Mouse (Mus musculus): ENCODE results near the gene Plau. TPM values are rescaled to one million over a fixed set of nuclear protein-coding genes. Genes with fewer than 3 reads are reported as not detected.

The Plau gene
- polyA plus RNA-seq, 1 experiment: 0.73 TPM

- TF ChIP-seq POLR2A (IDR thresholded peaks at IDR 0.05; ENCODE audit: control insufficient read depth, low read depth, low read length): no peak
- H3K4me3 ChIP-seq (ENCODE audit: control insufficient read depth, low read depth, low read length): no peak overlapping the region
- H3K27ac ChIP-seq (ENCODE audit: control insufficient read depth, insufficient read depth, low read depth, low read length): no peak overlapping the region
- no peaks in the 10 kb centered on the region for H3K27me3 ChIP-seq (ENCODE audit: control insufficient read depth, insufficient read depth, low read length)
- no peaks in the 10 kb centered on the region; the same call in 1 of the 2 replicates for H3K4me1 ChIP-seq (ENCODE audit: control insufficient read depth, insufficient read depth, low read length)
- H3K36me3 ChIP-seq (ENCODE audit: control insufficient read depth, insufficient read depth, low read length): no peaks in the 10 kb centered on the region
Measured at GRCm38 (mm10) chr14:20809349-20809748, 27.1 kb upstream of the Plau start.

GRCm38 (mm10) chr14:20809820-20810219 is 26.6 kb upstream of the Plau start:
- TF ChIP-seq CTCF (IDR thresholded peaks at IDR 0.05; ENCODE audit: control insufficient read depth, insufficient read depth, insufficient replicate concordance, low read depth, low read length): no peak
- H3K4me3 ChIP-seq (ENCODE audit: control insufficient read depth, low read depth, low read length): no peak overlapping the region

GRCm38 (mm10) chr14:20811236-20811635 is 25.2 kb upstream of the Plau start:
- Histone ChIP-seq H3K27me3 (ENCODE audit: control insufficient read depth, insufficient read depth, low read length) (no peaks in the 10 kb centered on the region), H3K36me3 (ENCODE audit: control insufficient read depth, insufficient read depth, low read length) (no peaks in the 10 kb centered on the region), H3K4me3 (ENCODE audit: control insufficient read depth, low read depth, low read length) (no peak overlapping the region), H3K4me1 (ENCODE audit: control insufficient read depth, insufficient read depth, low read length) (no peaks in the 10 kb centered on the region; the same call in 1 of the 2 replicates), H3K27ac (ENCODE audit: control insufficient read depth, insufficient read depth, low read depth, low read length) (no peak overlapping the region)
- TF ChIP-seq CTCF (IDR thresholded peaks at IDR 0.05; ENCODE audit: control insufficient read depth, insufficient read depth, insufficient replicate concordance, low read depth, low read length) (no peak), POLR2A (IDR thresholded peaks at IDR 0.05; ENCODE audit: control insufficient read depth, low read depth, low read length) (no peak)

More at GRCm38 (mm10) chr14:20809820-20810219, 26.6 kb upstream of the Plau start:
- no peaks in the 10 kb centered on the region; the same call in 1 of the 2 replicates for H3K4me1 ChIP-seq (ENCODE audit: control insufficient read depth, insufficient read depth, low read length)
- H3K27me3 ChIP-seq (ENCODE audit: control insufficient read depth, insufficient read depth, low read length): no peaks in the 10 kb centered on the region
- H3K36me3 ChIP-seq (ENCODE audit: control insufficient read depth, insufficient read depth, low read length): no peaks in the 10 kb centered on the region
- no peak overlapping the region for H3K27ac ChIP-seq (ENCODE audit: control insufficient read depth, insufficient read depth, low read depth, low read length)

- no peaks in the 10 kb centered on the region for H3K27me3 ChIP-seq (ENCODE audit: control insufficient read depth, insufficient read depth, low read length)
- H3K27ac ChIP-seq (ENCODE audit: control insufficient read depth, insufficient read depth, low read depth, low read length): no peak overlapping the region
- TF ChIP-seq CTCF (IDR thresholded peaks at IDR 0.05; ENCODE audit: control insufficient read depth, insufficient read depth, insufficient replicate concordance, low read depth, low read length): no peak
- no peak for TF ChIP-seq POLR2A (IDR thresholded peaks at IDR 0.05; ENCODE audit: control insufficient read depth, low read depth, low read length)
- no peaks in the 10 kb centered on the region; the same call in 1 of the 2 replicates for H3K4me1 ChIP-seq (ENCODE audit: control insufficient read depth, insufficient read depth, low read length)
- H3K4me3 ChIP-seq (ENCODE audit: control insufficient read depth, low read depth, low read length): no peak overlapping the region
- no peaks in the 10 kb centered on the region for H3K36me3 ChIP-seq (ENCODE audit: control insufficient read depth, insufficient read depth, low read length)
Measured at GRCm38 (mm10) chr14:20811779-20812406, 24.6 kb upstream of the Plau start.

GRCm38 (mm10) chr14:20815448-20815847 is 21.0 kb upstream of the Plau start:
- Histone ChIP-seq H3K36me3 (ENCODE audit: control insufficient read depth, insufficient read depth, low read length) (no peaks in the 10 kb centered on the region), H3K27ac (ENCODE audit: control insufficient read depth, insufficient read depth, low read depth, low read length) (no peak overlapping the region), H3K4me3 (ENCODE audit: control insufficient read depth, low read depth, low read length) (no peak overlapping the region), H3K27me3 (ENCODE audit: control insufficient read depth, insufficient read depth, low read length) (no peaks in the 10 kb centered on the region), H3K4me1 (ENCODE audit: control insufficient read depth, insufficient read depth, low read length) (no peaks in the 10 kb centered on the region)
- TF ChIP-seq POLR2A (IDR thresholded peaks at IDR 0.05; ENCODE audit: control insufficient read depth, low read depth, low read length) (no peak), CTCF (IDR thresholded peaks at IDR 0.05; ENCODE audit: control insufficient read depth, insufficient read depth, insufficient replicate concordance, low read depth, low read length) (no peak)

- no peaks in the 10 kb centered on the region for H3K4me1 ChIP-seq (ENCODE audit: control insufficient read depth, insufficient read depth, low read length)
- no peak overlapping the region for H3K27ac ChIP-seq (ENCODE audit: control insufficient read depth, insufficient read depth, low read depth, low read length)
- no peaks in the 10 kb centered on the region for H3K27me3 ChIP-seq (ENCODE audit: control insufficient read depth, insufficient read depth, low read length)
- H3K36me3 ChIP-seq (ENCODE audit: control insufficient read depth, insufficient read depth, low read length): no peaks in the 10 kb centered on the region
- TF ChIP-seq POLR2A (IDR thresholded peaks at IDR 0.05; ENCODE audit: control insufficient read depth, low read depth, low read length) (no peak), CTCF (IDR thresholded peaks at IDR 0.05; ENCODE audit: control insufficient read depth, insufficient read depth, insufficient replicate concordance, low read depth, low read length) (no peak)
- H3K4me3 ChIP-seq (ENCODE audit: control insufficient read depth, low read depth, low read length): no peak overlapping the region
Measured at GRCm38 (mm10) chr14:20824517-20824916, 11.9 kb upstream of the Plau start.

- no peak overlapping the region for H3K27ac ChIP-seq (ENCODE audit: control insufficient read depth, insufficient read depth, low read depth, low read length)
- no peak overlapping the region for H3K4me3 ChIP-seq (ENCODE audit: control insufficient read depth, low read depth, low read length)
- TF ChIP-seq CTCF (IDR thresholded peaks at IDR 0.05; ENCODE audit: control insufficient read depth, insufficient read depth, insufficient replicate concordance, low read depth, low read length): no peak
- TF ChIP-seq POLR2A (IDR thresholded peaks at IDR 0.05; ENCODE audit: control insufficient read depth, low read depth, low read length): no peak
- H3K4me1 ChIP-seq (ENCODE audit: control insufficient read depth, insufficient read depth, low read length): no peaks in the 10 kb centered on the region
- H3K27me3 ChIP-seq (ENCODE audit: control insufficient read depth, insufficient read depth, low read length): no peaks in the 10 kb centered on the region
- H3K36me3 ChIP-seq (ENCODE audit: control insufficient read depth, insufficient read depth, low read length): no peaks in the 10 kb centered on the region
Measured at GRCm38 (mm10) chr14:20825516-20825915, 10.9 kb upstream of the Plau start.

- TF ChIP-seq CTCF (IDR thresholded peaks at IDR 0.05; ENCODE audit: control insufficient read depth, insufficient read depth, insufficient replicate concordance, low read depth, low read length) (no peak), POLR2A (IDR thresholded peaks at IDR 0.05; ENCODE audit: control insufficient read depth, low read depth, low read length) (no peak)
- H3K4me1 ChIP-seq (ENCODE audit: control insufficient read depth, insufficient read depth, low read length): no peaks in the 10 kb centered on the region
- no peaks in the 10 kb centered on the region for H3K36me3 ChIP-seq (ENCODE audit: control insufficient read depth, insufficient read depth, low read length)
- H3K27ac ChIP-seq (ENCODE audit: control insufficient read depth, insufficient read depth, low read depth, low read length): no peak overlapping the region
- H3K27me3 ChIP-seq (ENCODE audit: control insufficient read depth, insufficient read depth, low read length): no peaks in the 10 kb centered on the region
- H3K4me3 ChIP-seq (ENCODE audit: control insufficient read depth, low read depth, low read length): no peak overlapping the region
Measured at GRCm38 (mm10) chr14:20827061-20827460, 9.4 kb upstream of the Plau start.

All from testis, adult 2 months (tissue).